Mouse (Mus musculus): ENCODE measurements around the gene Cyp2c67. TPM values are rescaled to one million over a fixed set of nuclear protein-coding genes. Genes with fewer than 3 reads are reported as not detected.
"Not testable (repeated sequence)": the region's sequence is repeated elsewhere in the genome, so short reads cannot be mapped to it uniquely, and the experiment has no call there.

Gene Cyp2c67
- polyA plus RNA-seq (2015; fragmentation: Nextera tagmentation; extraction: Ambion mirVana): 0.48 and 0.60 TPM in 2 replicates

- H3K4me2 ChIP-seq (ENCODE audit: low read depth, low read length): no peak within 1 kb of the TSS
- no peaks in the 10 kb centered on the region for H3K36me3 ChIP-seq (ENCODE audit: control insufficient read depth, insufficient read depth, low read length)
- WGBS: 89% methylated on average over 1 of the region's 1 CpGs
- H3K4me3 ChIP-seq (ENCODE audit: low read length): no peak within 1 kb of the TSS
- no peak within 1 kb of the TSS for H3K27ac ChIP-seq (ENCODE audit: low read length)
- no peaks in the 10 kb centered on the region for H3K27me3 ChIP-seq (replicated peaks; ENCODE audit: control insufficient read depth, insufficient read depth, low read length)
- no peaks in the 10 kb centered on the region for H3K9me3 ChIP-seq (ENCODE audit: control insufficient read depth, low read length)
- ATAC-seq: no peak
- H3K4me1 ChIP-seq (ENCODE audit: control insufficient read depth, insufficient read depth, low read length): no peaks in the 10 kb centered on the region
- no peak within 1 kb of the TSS for H3K9ac ChIP-seq (ENCODE audit: low read depth, low read length)
Measured at GRCm38 (mm10) chr19:39648938-39649337, at the start of gene Cyp2c67. Cyp2c67 (minus strand) TSS chr19:39649051.

GRCm38 (mm10) chr19:39665650-39666049 lies 16.8 kb upstream of the Cyp2c67 start:
- not testable (repeated sequence) for H3K27ac ChIP-seq (ENCODE audit: low read length); H3K4me3 ChIP-seq (ENCODE audit: low read length); H3K27me3 ChIP-seq (replicated peaks; ENCODE audit: control insufficient read depth, insufficient read depth, low read length); ATAC-seq; H3K36me3 ChIP-seq (ENCODE audit: control insufficient read depth, insufficient read depth, low read length); H3K9ac ChIP-seq (ENCODE audit: low read depth, low read length); H3K4me1 ChIP-seq (ENCODE audit: control insufficient read depth, insufficient read depth, low read length); H3K4me2 ChIP-seq (ENCODE audit: low read depth, low read length); H3K9me3 ChIP-seq (ENCODE audit: control insufficient read depth, low read length)

- Histone ChIP-seq H3K36me3 (ENCODE audit: control insufficient read depth, insufficient read depth, low read length) (no peaks in the 10 kb centered on the region), H3K4me3 (ENCODE audit: low read length) (no peak overlapping the region), H3K9ac (ENCODE audit: low read depth, low read length) (no peak overlapping the region), H3K27ac (ENCODE audit: low read length) (no peak overlapping the region), H3K4me2 (ENCODE audit: low read depth, low read length) (no peak overlapping the region), H3K27me3 (replicated peaks; ENCODE audit: control insufficient read depth, insufficient read depth, low read length) (no peaks in the 10 kb centered on the region), H3K4me1 (ENCODE audit: control insufficient read depth, insufficient read depth, low read length) (no peaks in the 10 kb centered on the region), H3K9me3 (ENCODE audit: control insufficient read depth, low read length) (no peaks in the 10 kb centered on the region)
- WGBS: 43% methylated on average over 1 of the region's 1 CpGs
- ATAC-seq: no peak
Measured at GRCm38 (mm10) chr19:39652381-39652780, 3.5 kb upstream of the Cyp2c67 start.

GRCm38 (mm10) chr19:39647519-39647918 lies 1.3 kb downstream of the Cyp2c67 start:
- H3K4me1 ChIP-seq (ENCODE audit: control insufficient read depth, insufficient read depth, low read length): no peaks in the 10 kb centered on the region

GRCm38 (mm10) chr19:39644551-39644950 lies 4.3 kb downstream of the Cyp2c67 start:
- 92% methylated on average over 7 of the region's 7 CpGs for WGBS
- H3K4me2 ChIP-seq (ENCODE audit: low read depth, low read length); H3K9ac ChIP-seq (ENCODE audit: low read depth, low read length); H3K4me3 ChIP-seq (ENCODE audit: low read length); H3K9me3 ChIP-seq (ENCODE audit: control insufficient read depth, low read length); H3K27me3 ChIP-seq (replicated peaks; ENCODE audit: control insufficient read depth, insufficient read depth, low read length); H3K27ac ChIP-seq (ENCODE audit: low read length); H3K4me1 ChIP-seq (ENCODE audit: control insufficient read depth, insufficient read depth, low read length); H3K36me3 ChIP-seq (ENCODE audit: control insufficient read depth, insufficient read depth, low read length); ATAC-seq: not testable (repeated sequence)

More at GRCm38 (mm10) chr19:39647519-39647918, 1.3 kb downstream of the Cyp2c67 start:
- Histone ChIP-seq H3K9me3 (ENCODE audit: control insufficient read depth, low read length) (no peaks in the 10 kb centered on the region), H3K9ac (ENCODE audit: low read depth, low read length) (no peak overlapping the region), H3K4me3 (ENCODE audit: low read length) (no peak overlapping the region), H3K36me3 (ENCODE audit: control insufficient read depth, insufficient read depth, low read length) (no peaks in the 10 kb centered on the region), H3K27ac (ENCODE audit: low read length) (no peak overlapping the region), H3K27me3 (replicated peaks; ENCODE audit: control insufficient read depth, insufficient read depth, low read length) (no peaks in the 10 kb centered on the region), H3K4me2 (ENCODE audit: low read depth, low read length) (no peak overlapping the region)
- no peak for ATAC-seq
- 91% methylated on average over 9 of the region's 9 CpGs for WGBS

Other genes with a start within 250 kb of the Cyp2c67 start
- 0.05 TPM in 1 of 2 replicates, not detected in the other for gene Cyp2c38, start 186.0 kb downstream of the Cyp2c67 start, polyA plus RNA-seq (2015; fragmentation: Nextera tagmentation; extraction: Ambion mirVana)
- not detected in 2 replicates for gene Cyp2c39, start 138.2 kb downstream of the Cyp2c67 start, polyA plus RNA-seq (2015; fragmentation: Nextera tagmentation; extraction: Ambion mirVana)
- gene Cyp2c68, start 92.0 kb upstream of the Cyp2c67 start, polyA plus RNA-seq (2015; fragmentation: Nextera tagmentation; extraction: Ambion mirVana): 101 and 111 TPM in 2 replicates
- gene Cyp2c40, start 163.8 kb upstream of the Cyp2c67 start, polyA plus RNA-seq (2015; fragmentation: Nextera tagmentation; extraction: Ambion mirVana): 0.22 TPM in 1 of 2 replicates, not detected in the other
- not detected in 2 replicates for gene Cyp2c69, start 237.7 kb upstream of the Cyp2c67 start, polyA plus RNA-seq (2015; fragmentation: Nextera tagmentation; extraction: Ambion mirVana)

All from intestine, embryonic 16.5 days (tissue).